Comparison of ENCODE assay signal across 8 mouse cellular contexts in the genomic region with DNA sequence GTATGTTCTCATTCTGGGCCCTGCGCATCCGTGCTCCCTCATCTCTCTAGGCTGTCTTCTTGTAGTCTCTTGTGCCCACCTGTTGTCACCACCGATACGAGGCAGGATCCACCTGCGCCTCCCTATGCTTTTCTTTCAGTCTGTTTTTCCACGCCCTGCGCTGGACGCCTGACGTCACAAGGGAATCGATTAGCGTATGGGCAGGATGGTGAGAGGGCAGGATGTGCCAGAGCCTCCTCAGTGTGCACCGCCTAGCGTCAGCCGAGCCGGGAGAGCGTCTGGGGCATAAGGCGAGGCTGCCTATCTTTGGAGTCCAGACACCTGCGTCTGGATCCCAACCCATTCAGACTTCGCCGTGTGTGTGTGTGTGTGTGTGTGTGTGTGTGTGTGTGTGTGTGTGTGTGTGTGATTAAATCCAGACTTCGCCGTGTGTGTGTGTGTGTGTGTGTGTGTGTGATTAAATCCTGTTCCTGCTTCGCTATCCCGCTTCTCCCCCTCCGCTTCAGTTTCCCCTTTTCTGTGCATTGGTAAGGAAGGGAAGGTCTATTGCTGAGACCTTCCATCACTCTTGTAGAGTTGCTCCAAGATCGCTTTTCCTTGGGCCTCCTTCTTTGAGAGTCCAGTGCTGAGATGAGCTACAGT. TPM values are rescaled to one million over a fixed set of nuclear protein-coding genes. Genes with fewer than 3 reads are reported as not detected.
DNase-seq lines count a peak whose midpoint lies in the region; ATAC-seq and TF ChIP-seq lines count a peak whose summit lies in the region.

No protein-coding gene starts in this region.

- H3K36me3 ChIP-seq in lung, embryonic 14.5 days (ENCODE audit: insufficient read depth) = no peaks in the 10 kb centered on the region

- 13% methylated on average over 26 of the region's 26 CpGs for WGBS in lung, embryonic 14.5 days

- peak; percentile 22 for ATAC-seq in lung, embryonic 14.5 days (ENCODE audit: insufficient read depth)
- peak; percentile 41 for ATAC-seq in cerebellum, adult (ENCODE audit: insufficient number of reproducible peaks, low FRiP score, low TSS enrichment)
- ATAC-seq in frontal cortex, adult (ENCODE audit: low TSS enrichment) = peak; percentile 42
- ATAC-seq in megakaryocyte, adult 5-6 weeks (ENCODE audit: poor library complexity, severe bottlenecking) = peak; percentile 47

- peak overlapping the region; percentile 53 for H3K4me3 ChIP-seq in lung, embryonic 14.5 days (ENCODE audit: low read depth, low read length)

- no peaks in the 10 kb centered on the region for H3K9me3 ChIP-seq in lung, embryonic 14.5 days (ENCODE audit: low read depth, low read length)

- H3K27me3 ChIP-seq in lung, embryonic 14.5 days (ENCODE audit: insufficient read depth, low read length) = peaks cover 43% of the 10 kb centered on the region

- no peak overlapping the region for H3K27ac ChIP-seq in lung, embryonic 14.5 days (ENCODE audit: low read depth)

- DNase-seq in lung, embryonic 14.5 days = no peak
- no peak for DNase-seq in lung, postnatal 14 days
- peak; percentile 59 to 70 for DNase-seq in layer of hippocampus, postnatal 10 days (ENCODE audit: low spot score in 2 of 2)
- peak; percentile 75 to 82 for DNase-seq in right cerebral cortex, postnatal 36 days (ENCODE audit: low spot score in 2 of 2)
- DNase-seq in testis, postnatal 14 days (ENCODE audit: low spot score) = no peak

- no peak for TF ChIP-seq CTCF in lung, embryonic 14.5 days (IDR thresholded peaks at IDR 0.05; ENCODE audit: low read depth)

- no peak overlapping the region for H3K9ac ChIP-seq in lung, embryonic 14.5 days

- H3K4me1 ChIP-seq in lung, embryonic 14.5 days (ENCODE audit: insufficient read depth) = no peaks in the 10 kb centered on the region

- H3K4me2 ChIP-seq in lung, embryonic 14.5 days = peak overlapping the region; percentile 98

RNA-seq across cellular contexts. Expression of a gene that starts 0.6 kb away (rescaled TPM):
- polyA plus RNA-seq in lung, embryonic 14.5 days (2014; fragmentation: Nextera tagmentation; extraction: Ambion mirVana) = 0.36 and 0.45 TPM in 2 replicates
- total RNA-seq in layer of hippocampus, postnatal 10 days (2021) = 10 to 100 TPM; 66.2 to 73.0 TPM
- 0.04 TPM in 1 of 2 replicates, not detected in the other for total RNA-seq in megakaryocyte, adult 5-6 weeks (2015)
- total RNA-seq in megakaryocyte, adult 5-6 weeks (2017) = not detected in 2 replicates

RNA-seq across cellular contexts. Expression of a gene that starts 17.3 kb away (rescaled TPM):
- 8.7 and 10.6 TPM in 2 replicates for polyA plus RNA-seq in lung, embryonic 14.5 days (2014; fragmentation: Nextera tagmentation; extraction: Ambion mirVana)
- total RNA-seq in layer of hippocampus, postnatal 10 days (2021) = 1 to 10 TPM; 2.5 TPM
- 6.6 and 6.8 TPM in 2 replicates for total RNA-seq in megakaryocyte, adult 5-6 weeks (2015)
- 13.1 and 14.4 TPM in 2 replicates for total RNA-seq in megakaryocyte, adult 5-6 weeks (2017)

Comparison
In these comparisons a context has a peak if more than half of its experiments do, and no peak if none do; other contexts are left out.
1. DNase-seq: peak in layer of hippocampus, postnatal 10 days (2 of 2) and right cerebral cortex, postnatal 36 days (2 of 2); none in lung, embryonic 14.5 days (single experiment), lung, postnatal 14 days (single experiment) and testis, postnatal 14 days (single experiment).
2. RNA of a gene that starts 0.6 kb away (total RNA-seq): 66.2 to 73.0 TPM in layer of hippocampus, postnatal 10 days; 0.04 TPM in megakaryocyte, adult 5-6 weeks; every median in the first group is over 10 times any median in the second.
3. Peak in every context shown above with its lines, with median percentiles within 50 percentile points of each other: ATAC-seq.